Mouse (Mus musculus) common myeloid progenitor, adult 5-6 weeks (primary cell): ENCODE measurements around the gene Fgfr2. TPM values are rescaled to one million over a fixed set of nuclear protein-coding genes. Genes with fewer than 3 reads are reported as not detected.

Experiments used
- ATAC-seq: replicated peaks from 2 replicates; pipeline ENCODE4 v1.8.0; 2016; ENCODE audit warnings: low read depth, mild to moderate bottlenecking, moderate TSS enrichment, inconsistent platforms; ENCODE audit not compliant: poor library complexity, severe bottlenecking
- total RNA-seq: library from RNA; stranded (forward); fragments of 200-1000, 187-1606 nt; gene quantifications from 2 replicates; pipeline ENCODE4 v1.2.3, GENCODE M21; 2017

Gene Fgfr2
- total RNA-seq, 1 experiment from 2014 or later: not detected

DNA sequence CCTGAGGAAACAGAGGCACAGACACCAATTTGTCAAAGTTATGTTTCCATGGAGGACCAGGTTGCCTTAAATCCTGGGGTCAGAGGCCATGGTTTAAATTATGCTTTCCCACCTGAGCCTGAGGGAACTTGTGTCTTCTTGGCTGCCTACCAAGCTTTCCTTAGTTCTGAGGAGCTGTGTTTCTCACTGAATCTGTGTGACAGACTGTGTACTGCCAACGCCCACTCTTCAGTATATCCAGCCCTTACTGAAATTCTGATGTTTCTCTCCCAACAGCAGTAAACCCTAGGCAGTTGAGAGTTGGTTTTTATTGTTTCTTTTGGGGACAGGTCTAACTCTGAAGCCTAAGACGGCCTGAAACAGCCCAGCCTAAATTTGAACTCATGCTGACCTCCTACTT, 529.4 kb downstream of the Fgfr2 start:
- no peak for ATAC-seq

DNA sequence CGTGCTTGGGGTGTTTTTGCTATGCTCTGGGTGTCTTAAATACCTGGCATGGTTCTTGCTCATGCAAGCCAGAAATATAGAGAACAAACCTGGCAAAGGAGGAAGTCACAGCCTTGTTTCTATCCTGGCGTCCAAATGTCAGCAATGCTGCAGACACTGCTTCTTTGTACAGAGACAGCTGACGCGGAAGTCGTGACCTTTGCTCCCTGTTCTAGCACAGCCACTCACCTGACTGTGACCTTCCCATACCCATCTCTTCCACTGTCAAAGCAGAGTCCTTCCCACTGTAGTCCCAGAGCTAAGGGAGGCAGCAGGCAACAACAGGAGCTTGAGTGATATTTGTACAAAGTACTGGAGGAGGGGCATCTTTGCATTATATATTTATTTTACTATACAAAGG, 533.5 kb downstream of the Fgfr2 start:
- ATAC-seq: no peak

DNA sequence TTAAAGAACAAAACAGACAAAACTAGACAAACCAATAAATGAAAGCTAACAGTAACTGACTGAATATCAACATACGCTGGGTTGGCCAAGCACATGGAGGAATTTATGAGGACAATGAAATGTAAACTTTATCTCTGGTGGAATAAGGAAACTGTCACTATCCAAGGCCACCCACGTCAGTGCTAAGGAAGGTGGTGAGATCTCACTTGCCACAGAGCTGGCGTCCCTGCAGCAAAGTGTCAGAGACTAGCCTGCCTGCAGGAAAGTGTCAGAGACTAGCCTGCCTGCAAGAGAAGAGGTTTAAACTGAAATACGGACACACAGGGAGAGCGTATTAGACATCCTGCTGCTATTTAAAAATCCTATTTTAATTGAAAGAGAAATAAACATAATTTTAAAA, 536.0 kb downstream of the Fgfr2 start:
- ATAC-seq: no peak

DNA sequence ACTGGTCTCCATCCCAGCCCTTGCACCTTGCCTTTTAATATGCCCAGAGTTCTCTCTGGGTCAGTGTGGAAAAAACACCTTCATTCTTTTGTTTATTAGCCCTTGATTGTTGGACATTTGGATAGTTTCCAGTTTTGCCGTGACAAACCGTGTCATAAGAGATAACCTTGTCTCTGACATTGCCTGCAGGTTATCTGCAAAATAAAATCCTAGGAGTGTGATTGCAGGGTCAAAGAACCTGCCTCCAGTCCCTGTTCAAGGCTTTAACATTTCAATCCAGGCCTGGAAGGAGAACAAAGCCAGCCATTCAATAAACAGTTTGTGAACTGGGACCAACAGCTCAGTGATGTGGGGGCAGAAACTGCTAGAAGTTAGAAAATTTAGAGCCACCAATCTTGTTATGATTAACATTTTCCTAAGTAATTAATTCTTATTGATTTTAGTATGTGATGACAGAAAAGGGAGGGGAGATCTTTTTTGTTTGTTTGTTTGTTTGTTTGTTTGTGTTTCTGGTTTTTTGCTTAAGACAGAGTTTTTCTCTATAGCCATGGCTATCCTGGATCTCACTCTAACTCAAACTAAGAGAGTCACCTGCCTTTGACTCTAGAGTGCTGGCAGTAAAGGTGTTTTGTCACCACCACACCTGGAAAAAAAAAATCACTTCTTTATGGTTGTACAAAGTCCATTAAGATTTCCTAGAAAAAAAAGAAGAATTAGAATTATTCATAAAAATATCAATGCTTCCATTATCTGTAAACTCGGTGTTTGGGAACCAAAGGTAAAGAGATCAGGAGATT, 537.3 kb downstream of the Fgfr2 start:
- no peak for ATAC-seq

DNA sequence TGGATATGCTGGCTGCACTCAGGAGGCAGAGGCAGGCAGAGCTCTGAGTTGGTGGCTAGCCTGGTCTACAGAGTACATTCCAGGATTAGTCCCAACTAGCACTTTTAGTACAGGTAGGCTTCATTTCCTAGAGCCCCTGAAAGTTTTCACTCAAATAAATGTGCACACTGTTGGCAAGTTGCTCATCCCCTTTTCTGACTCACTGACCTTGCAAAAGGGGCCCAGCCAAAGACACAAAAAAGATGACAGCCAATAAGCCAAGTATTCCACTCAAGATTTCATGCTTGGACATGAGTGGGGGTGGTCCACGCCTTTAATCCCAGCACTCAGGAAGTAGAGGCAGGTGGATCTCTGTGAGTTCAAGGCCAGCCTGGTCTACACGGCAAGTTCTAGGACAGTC, 541.7 kb downstream of the Fgfr2 start:
- ATAC-seq: no peak

DNA sequence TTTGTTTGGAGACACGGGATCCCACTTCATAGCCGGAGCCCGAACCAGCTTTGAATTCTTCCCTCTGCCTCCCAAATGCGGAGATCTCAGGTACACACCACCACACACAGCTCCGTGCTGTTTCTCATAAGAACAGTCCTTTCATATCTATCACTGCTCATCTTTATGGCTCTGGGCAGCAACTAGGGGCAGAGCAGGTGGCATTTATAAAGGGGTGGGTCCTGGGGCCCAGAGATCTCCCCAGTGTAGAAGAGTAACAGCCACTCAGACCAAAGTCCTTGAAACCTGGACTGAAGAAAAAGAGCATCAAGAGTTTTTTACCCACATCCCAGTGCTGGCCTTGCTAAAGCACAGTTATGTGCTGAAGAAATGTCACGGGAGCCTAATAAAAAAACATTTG, 542.6 kb downstream of the Fgfr2 start:
- ATAC-seq: no peak

DNA sequence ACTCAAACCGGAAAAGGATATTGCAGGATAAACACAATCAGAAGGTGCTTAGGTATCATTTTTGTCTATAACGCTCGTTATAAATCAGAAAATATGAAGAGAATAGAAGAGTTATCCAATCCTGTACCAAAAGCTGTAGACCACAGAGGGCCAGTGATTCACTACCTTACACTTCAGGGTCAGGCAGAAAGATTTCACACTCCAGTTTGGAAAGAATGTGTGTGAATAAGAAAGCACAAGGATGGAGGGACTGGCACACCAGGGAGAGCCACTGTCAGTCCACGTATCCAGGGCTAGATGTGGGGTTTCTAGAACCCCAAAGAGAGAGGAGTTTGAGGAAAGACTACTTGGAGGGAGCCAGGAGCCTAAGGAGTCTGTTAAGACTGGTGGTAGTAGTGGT, 546.3 kb downstream of the Fgfr2 start:
- no peak for ATAC-seq

DNA sequence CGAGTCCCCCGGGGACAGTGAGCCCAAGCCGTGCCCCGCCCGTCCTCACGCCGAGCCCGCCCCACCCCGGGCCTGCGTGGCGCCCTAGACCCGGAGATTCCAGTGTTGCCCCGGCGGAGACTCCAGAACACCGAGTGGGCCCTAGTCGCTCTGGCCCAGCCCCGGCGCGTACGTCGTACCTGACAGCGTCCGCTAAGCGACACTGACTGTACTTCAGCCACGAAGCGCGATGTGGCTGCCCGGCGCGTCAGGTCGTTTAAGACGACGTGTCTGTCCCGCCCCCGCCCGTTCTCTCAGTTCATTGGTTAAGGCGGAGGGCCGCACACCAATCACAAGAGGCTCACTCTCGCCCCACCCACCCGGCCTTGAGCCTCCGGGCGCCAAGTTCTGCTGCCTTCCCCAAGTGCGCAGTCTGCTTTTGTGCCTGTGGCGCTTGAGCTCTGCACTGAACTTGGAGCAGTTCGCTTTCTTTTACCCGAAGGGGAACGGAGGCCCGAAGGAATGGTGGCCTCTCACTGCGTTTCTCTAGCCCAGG, 547.0 kb downstream of the Fgfr2 start, which contains the start of gene Oat:
Gene Oat (minus strand): TSS at position 283 of the 535 bp plus-strand sequence.
- ATAC-seq: peak; percentile 91

DNA sequence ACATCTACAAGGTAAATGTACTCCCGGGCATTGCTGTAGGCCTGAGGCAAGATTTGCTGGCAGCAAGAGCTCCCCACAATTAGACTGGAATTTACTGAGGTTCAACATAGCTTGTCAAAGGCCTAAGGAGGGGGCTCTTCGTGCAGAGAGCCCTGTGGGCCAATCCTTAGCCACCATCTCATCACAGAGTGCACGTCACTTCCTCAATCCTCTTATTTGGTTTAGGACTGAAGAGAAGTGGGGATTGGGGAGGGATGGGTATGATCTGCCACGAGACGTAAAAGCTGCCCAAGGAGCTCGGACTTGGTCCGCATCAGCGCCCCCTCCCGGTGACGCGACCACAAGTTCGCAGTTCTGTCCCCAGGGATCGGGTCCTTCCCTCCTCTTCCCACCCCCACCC, 547.5 kb downstream of the Fgfr2 start:
- ATAC-seq: peak; percentile 86

DNA sequence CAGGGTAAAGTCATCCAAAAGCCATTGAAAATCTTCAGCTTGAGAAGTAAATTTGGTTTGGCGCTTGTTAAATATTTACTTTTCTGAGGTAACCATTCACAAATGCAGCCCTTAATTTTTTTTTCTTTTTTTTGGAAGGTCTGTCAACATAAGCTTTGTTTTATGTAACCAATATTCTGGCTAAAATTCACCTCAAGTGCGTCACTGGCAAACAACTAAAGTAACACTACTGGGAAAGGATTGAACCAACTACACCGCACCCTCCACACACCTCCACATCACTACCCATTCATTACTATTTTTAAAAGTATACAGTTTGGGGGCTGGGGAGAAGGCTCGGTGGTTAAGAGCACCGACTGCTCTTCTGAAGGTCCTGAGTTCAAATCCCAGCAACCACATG, 548.5 kb downstream of the Fgfr2 start:
- no peak for ATAC-seq

DNA sequence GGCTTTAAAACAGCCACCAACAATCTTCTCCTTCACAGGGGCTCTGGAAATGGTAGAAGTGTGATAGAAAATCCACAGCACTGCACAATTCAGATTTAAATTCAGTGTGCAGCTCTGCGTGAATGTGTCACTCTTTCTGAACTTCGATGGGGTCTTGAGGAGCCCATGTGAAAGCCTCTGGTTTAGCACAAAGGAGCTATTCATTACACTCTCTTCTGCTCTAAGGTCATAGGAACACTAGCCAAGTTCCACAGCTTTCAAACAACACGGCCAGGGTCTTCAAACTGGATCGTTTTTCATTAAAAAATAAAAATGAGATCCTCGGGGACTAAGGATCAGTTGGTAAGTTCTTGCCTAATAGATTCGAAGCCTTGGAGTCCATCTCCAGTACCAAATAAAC, 549.9 kb downstream of the Fgfr2 start:
- ATAC-seq: no peak

DNA sequence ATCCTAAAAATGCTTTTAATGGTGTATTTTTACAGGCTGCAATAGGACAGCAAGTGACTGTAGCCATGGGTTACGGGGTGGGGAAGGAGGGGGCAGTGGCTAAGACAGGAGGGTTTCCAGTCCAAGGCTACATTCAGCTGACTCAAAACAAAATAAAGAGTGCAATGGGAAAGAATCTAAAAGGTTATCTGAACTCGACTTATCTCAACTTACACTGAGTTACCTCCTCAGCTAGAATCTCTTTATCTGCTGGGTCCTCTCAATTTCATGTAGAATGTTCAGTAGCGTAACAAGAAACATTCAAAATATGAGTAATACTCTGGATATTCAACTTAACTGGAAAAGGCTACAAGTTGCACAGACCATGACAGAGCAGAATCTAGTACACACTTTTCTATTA, 550.4 kb downstream of the Fgfr2 start:
- no peak for ATAC-seq

DNA sequence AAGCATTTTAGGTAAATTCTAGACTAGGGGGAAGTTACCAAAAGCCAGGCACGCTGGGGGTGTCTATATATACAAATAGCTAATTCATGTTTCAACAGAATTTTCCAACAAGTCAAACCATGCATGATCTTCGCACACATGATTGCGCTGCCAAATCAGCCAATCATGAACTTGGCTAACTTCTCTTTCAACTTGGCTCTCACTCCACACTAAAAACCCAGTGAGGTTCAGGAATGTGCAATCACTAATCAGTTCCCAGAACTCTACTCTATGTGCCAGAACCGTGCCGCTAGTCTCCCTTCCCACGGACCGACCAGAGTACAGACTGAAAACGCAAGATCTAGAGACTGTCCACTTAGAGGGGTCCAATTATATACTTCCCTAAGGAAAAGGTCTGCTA, 551.7 kb downstream of the Fgfr2 start:
- no peak for ATAC-seq

DNA sequence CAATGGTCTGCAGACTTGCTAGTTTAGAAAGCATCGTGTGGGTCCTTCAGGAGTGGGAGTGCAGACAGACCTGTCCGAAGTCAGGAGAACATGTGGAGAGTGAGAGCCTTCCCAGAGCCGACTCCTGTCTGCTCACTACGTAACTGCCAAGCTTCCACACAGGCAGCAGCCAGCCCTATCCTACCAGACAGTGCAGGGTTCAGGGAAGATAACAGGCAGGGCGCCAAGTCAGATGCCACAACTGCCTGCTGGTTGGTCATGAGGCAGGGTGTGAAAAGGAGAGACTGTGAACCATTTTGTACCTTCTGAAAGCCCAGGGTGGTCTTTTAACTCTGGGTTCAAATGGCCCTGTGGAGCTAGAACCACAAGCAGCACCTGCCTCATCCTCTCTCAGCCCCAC, 553.1 kb downstream of the Fgfr2 start:
- ATAC-seq: peak; percentile 43

DNA sequence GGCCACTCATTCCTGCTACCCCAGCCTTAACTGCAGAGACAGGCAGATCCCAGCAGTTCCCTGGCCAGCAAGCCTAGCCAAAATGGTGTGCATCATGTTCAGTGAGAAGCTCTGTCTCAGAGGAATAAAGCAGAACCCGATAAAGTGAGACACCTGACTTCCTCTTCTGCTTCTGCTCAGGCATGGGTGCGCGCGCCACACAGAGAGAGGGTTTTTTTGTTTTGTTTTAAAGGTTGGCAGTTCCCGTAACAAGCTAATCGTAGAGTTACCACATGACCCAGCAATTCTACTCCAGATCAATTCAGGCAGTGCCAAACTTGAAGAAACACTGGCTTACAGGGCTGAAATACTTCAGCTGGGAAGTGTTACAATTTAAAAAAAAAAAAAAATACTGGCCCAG, 554.3 kb downstream of the Fgfr2 start:
- ATAC-seq: peak; percentile 64

DNA sequence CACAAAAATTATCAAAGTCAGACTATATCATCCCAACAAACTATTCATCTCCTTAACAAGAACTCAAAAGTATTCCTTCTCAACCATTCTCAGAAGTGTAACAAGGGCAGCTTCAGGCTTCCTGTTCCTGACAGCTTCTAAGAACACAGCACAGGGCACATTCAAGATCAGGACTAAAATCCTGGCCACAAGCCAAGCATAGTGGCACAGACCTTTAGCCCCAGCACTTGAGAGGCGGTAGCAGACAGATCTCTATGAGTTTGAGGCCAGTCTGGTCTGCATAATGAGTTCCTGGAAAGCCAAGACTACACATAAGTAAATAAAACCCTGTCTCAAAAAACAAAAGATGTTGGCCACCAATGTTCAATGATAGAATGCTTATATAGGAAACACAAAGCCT, 557.3 kb downstream of the Fgfr2 start:
- ATAC-seq: no peak

DNA sequence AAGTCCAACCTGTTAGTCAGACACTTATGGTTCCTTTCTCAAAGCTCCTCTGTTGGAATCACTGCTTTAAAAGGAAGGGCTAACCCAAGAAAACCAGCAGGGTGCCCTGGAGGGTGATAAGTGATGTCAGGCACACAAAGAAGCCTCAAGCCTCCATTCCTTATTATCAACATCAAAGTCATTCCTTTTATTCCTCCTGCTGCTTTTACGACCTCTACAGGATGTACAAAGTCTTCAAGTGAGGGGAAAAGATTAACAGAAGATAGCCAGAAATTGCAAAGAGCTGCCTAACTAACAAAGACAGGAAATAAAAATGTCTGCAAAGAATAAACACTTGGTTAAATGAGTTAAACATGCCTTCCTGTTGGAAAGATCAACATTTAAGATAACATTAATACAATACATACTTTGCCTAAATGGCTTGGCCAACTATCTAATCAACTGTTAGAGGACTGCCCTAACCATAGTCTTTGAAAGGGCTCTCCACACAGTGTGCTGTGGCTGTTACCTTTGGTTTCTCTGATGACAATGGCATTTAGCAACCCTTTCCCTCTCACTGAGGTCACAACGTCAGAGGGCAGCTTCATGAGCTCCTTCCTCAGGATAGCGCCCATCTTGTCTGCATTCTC, 563.9 kb downstream of the Fgfr2 start:
- no peak for ATAC-seq

DNA sequence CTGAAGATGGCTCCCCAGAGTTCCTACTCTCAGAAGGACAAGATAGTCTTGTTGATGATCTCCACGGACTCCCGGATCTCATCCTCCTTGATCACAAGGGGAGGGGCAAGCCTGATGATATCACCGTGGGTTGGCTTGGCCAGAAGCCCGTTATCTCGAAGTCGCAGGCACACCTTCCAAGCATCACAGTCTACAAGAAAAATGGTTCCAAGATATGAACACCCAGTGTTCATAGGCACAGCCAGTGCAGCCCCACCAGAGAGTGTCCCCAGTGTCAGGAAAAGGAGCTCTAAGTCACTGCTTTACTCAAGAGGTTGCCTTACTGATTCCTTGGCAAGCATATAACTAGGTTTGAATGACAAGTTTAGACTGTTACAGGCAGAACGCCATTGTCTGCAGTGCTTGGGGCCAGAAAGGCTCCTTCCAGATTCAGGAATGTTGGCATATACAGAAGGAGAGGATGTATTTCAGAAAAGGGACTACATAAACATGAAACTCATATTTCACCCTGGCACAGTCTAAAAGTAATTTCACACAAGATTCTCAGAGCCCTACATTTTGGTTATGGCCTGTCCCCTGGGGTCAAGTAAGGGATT, 564.9 kb downstream of the Fgfr2 start:
- ATAC-seq: 0 out of 2 replicates have a peak, but pooled peaks have one; percentile 8

DNA sequence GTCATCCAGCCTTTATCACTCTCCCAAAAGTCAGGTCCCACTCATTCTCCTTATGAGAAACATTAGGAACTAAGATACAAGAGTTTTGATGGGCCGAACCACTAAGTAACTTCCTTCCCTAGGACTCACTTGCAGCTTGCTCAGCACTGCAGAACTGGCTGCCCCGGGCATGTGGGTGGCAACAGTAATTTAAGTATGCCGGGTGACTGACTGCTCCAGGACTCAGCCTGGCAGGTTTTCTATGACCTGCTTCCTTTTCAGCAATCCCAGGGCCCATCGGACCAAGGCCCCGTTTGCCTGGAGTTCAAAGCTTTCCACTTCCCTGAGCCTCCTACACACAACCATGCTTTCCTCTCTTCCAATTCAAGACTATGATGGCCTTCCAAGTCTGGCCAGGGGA, 566.6 kb downstream of the Fgfr2 start:
- no peak for ATAC-seq

DNA sequence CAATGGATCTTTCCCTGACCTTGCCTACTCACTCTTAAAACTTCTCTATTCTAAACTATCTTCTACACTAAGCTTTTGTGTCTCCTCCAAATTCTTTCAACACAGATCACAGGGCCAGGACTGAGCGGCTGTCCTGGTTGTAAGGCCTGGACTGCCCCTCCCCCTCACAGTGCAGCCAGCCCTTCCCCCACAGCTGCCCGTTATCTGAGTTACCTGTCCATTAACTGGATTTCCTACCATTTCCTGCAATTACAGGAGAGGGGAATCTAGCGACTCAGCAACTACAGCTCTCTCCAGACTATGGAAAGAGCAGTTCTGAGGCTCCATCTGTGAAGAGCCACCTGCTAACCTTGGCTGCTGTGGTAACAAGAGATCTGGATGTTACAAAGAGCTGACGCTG, 567.2 kb downstream of the Fgfr2 start:
- no peak for ATAC-seq

DNA sequence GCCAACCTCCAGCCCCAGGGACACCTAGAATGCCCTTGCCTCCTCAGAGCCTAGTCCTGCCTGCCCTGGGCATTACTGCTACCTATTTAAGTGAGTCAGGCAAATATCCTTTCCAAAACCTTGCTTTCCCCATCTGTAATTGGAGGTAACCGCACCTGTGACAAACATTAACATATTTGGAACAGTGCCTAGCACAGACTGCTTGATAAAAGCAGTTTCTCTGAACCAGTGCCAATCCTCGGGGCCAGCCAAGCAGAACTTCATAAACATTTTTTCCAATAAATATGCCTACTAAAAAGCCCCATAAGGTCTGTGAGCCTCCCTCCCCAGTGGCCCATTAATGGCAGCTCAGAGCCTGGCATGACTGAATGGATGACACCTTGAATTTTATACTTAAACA, 569.1 kb downstream of the Fgfr2 start:
- ATAC-seq: no peak
